Mouse (Mus musculus) bone marrow, adult 2 months (tissue): Measurements from ENCODE around the gene Kctd12b.

Experiments
- CTCF ChIP-seq: fragments of 200-500 bp; IDR thresholded peaks from 2 replicates; pipeline ENCODE4 v1.5.1; 2011; ENCODE audit warnings: low read length, control low read depth; ENCODE audit not compliant: control insufficient read depth, insufficient read depth
- POLR2A ChIP-seq: fragments of 200-500 bp; IDR thresholded peaks from 2 replicates; pipeline ENCODE4 v1.6.1; 2011; ENCODE audit warnings: low read depth, mild to moderate bottlenecking, control low read depth, low read length, borderline replicate concordance; ENCODE audit not compliant: control insufficient read depth

DNA sequence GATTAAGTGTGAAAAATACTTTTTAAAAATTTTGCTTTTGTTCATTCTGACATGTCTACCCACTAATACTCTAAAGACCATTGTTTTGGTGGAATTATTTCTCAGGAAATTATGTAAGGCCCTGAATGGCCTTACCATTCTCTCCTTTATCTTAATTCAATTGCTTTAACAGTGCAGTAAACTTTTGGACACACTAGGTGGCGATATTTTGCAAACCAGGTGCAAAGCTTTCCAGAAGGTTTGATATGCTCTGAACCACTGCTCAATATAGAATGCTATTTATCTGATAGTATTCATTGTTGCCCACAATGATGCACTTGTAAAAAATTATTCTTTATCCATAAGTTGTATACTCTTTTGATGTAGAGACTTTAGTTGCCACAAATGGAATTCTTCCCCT is 59.9 kb downstream of the Kctd12b start:
- TF ChIP-seq CTCF (no peak), POLR2A (no peak)
